Mouse (Mus musculus) erythroblast, embryonic 14.5 days (primary cell): ENCODE measurements at regions not wholly inside any gene's neighbourhood (a gene's known extent, or its start where the extent isn't known, plus 50 kb on each side); places are given as distances from the start of the nearest gene placed in this dataset.

Experiments used
- GATA1 ChIP-seq: IDR thresholded peaks from 2 replicates; pipeline ENCODE4 v1.6.1; 2012; ENCODE audit warnings: low read length, inconsistent platforms, mixed read lengths
- TAL1 ChIP-seq: IDR thresholded peaks from 3 replicates; pipeline ENCODE4 v1.6.1; 2012; ENCODE audit warnings: low read length, inconsistent platforms, mixed read lengths

DNA sequence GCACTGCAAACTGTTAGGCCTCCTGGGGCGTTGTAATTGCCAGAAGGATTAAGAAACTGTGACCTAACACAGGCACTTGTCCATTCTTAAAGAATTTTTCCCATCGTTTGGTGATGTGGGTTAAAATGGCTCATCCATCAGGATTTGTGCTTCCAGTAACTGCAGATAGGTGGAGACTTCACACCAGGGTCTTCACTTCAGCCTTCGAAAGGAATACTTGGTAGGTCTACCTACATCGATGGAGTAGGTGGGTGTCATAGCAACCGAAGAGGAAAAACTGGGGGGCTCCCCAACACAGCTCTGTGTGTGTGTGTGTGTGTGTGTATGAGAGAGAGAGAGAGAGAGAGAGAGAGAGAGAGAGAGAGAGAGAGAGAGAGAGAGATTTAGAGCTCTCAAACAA lies 126.3 kb upstream of the Zfp706 start:
- TF ChIP-seq GATA1, result no peak
- no peak for TF ChIP-seq TAL1
